20 mouse cellular contexts compared by ENCODE assay signal in genomic region chr7:112859887-112860286, GRCm38 (mm10).
DNase-seq lines count a peak whose midpoint lies in the region; ATAC-seq and TF ChIP-seq lines count a peak whose summit lies in the region.
"Had no signal": no experiment of that assay in that cellular context is flagged by ENCODE, and none has a peak within 500 bp of the region (broad histone marks: within the 10 kb centered on the region; RNA-seq: fewer than 3 reads in every experiment).

No protein-coding gene starts in this region.

- H3K27me3 ChIP-seq in CH12.LX (replicated peaks), result peaks cover 9% of the 10 kb centered on the region
- no peaks in the 10 kb centered on the region for H3K27me3 ChIP-seq in hindbrain, embryonic 14.5 days (ENCODE audit: control insufficient read depth, insufficient read depth, low read length)
- H3K27me3 ChIP-seq: embryonic facial prominence, embryonic 12.5 days; heart, embryonic 13.5 days; hindbrain, embryonic 13.5 days had no signal

- H3K79me2 ChIP-seq in CH12.LX (replicated peaks; ENCODE audit: control insufficient read depth, extremely low read depth, insufficient read depth, poor library complexity, severe bottlenecking), result no peaks in the 10 kb centered on the region

- dilution Hi-C loops in CH12.LX (cut with MboI; ENCODE audit: extremely low pct_ligation_motif_present, extremely low pct_unique_long_range_greater_than_20kb, low sequenced_read_pairs), result no loop called here

- H3K4me2 ChIP-seq in CH12.LX (ENCODE audit: insufficient read depth, low read depth, poor library complexity, severe bottlenecking), result no peak overlapping the region; the same call in 1 of the 2 replicates
- H3K4me2 ChIP-seq in hindbrain, embryonic 14.5 days (replicated peaks), result no peak overlapping the region
- H3K4me2 ChIP-seq: embryonic facial prominence, embryonic 12.5 days; heart, embryonic 13.5 days; hindbrain, embryonic 13.5 days had no signal

- TF ChIP-seq POLR2A in CH12.LX (IDR thresholded peaks at IDR 0.05; ENCODE audit: low read depth, low read length), result no peak

- WGBS in hindbrain, embryonic 14.5 days, result 93% methylated on average over 6 of the region's 6 CpGs

- no peak overlapping the region for H3K27ac ChIP-seq in CH12.LX (ENCODE audit: insufficient read depth, low read depth)
- H3K27ac ChIP-seq in hindbrain, embryonic 14.5 days, result no peak overlapping the region
- H3K27ac ChIP-seq in left cerebral cortex, adult 2 months, result no peak overlapping the region
- H3K27ac ChIP-seq: embryonic facial prominence, embryonic 12.5 days; heart, adult 2 months; heart, embryonic 13.5 days; hindbrain, embryonic 13.5 days had no signal

- peak; percentile 27 for DNase-seq in CD4-positive helper T cell, adult 2 months (ENCODE audit: low read depth, low spot score)
- DNase-seq in CH12.LX (ENCODE audit: extremely low read depth), result peak; percentile 63
- DNase-seq in hindbrain, embryonic 14.5 days (ENCODE audit: low spot score), result no peak
- DNase-seq in left cerebral cortex, adult 2 months (ENCODE audit: extremely low spot score in 1 of 2, low spot score in 2 of 2), result no peak
- no peak for DNase-seq in embryo, embryonic 11 days
- no peak for DNase-seq in cerebellum, postnatal 4 days (ENCODE audit: low spot score in 2 of 2)
- DNase-seq: adrenal gland, postnatal 10 days; cerebellum, adult 11-12 months; cerebellum, adult 9-11 months; cerebellum, postnatal 36 days; gastrocnemius, postnatal 10 days; heart, adult 2 months; heart, postnatal 4 days; kidney, adult 11 months had no signal

- H3K4me1 ChIP-seq in CH12.LX (ENCODE audit: control insufficient read depth in 1 of 2, insufficient read depth in 2 of 2), result peaks cover 0 to 10% of the 10 kb centered on the region in 2 experiments; a peak in 2 of 4 replicates
- peaks cover 13% of the 10 kb centered on the region for H3K4me1 ChIP-seq in hindbrain, embryonic 14.5 days (replicated peaks; ENCODE audit: control insufficient read depth, insufficient read depth, low read length)

- intact Hi-C loops in left cerebral cortex, adult 2 months (cut with DNase I), result no loop called here

- TF ChIP-seq RAD21 in CH12.LX (IDR thresholded peaks at IDR 0.05; ENCODE audit: low read depth, low read length), result no peak

- no peaks in the 10 kb centered on the region for H3K36me3 ChIP-seq in CH12.LX (replicated peaks in 1 of 2; ENCODE audit: control insufficient read depth in 1 of 2, insufficient read depth in 1 of 2, low read length in 1 of 2)
- peaks cover 11% of the 10 kb centered on the region; the same call in 1 of the 2 replicates for H3K36me3 ChIP-seq in hindbrain, embryonic 14.5 days (replicated peaks; ENCODE audit: control insufficient read depth, insufficient read depth)

- H3K9me3 ChIP-seq in CH12.LX (replicated peaks; ENCODE audit: low read length), result no peaks in the 10 kb centered on the region
- no peaks in the 10 kb centered on the region for H3K9me3 ChIP-seq in hindbrain, embryonic 14.5 days (ENCODE audit: control insufficient read depth, low read length)
- H3K9me3 ChIP-seq: embryonic facial prominence, embryonic 12.5 days; heart, embryonic 13.5 days; hindbrain, embryonic 13.5 days had no signal

- peak; percentile 82 to 94 for ATAC-seq in hematopoietic stem cell, adult 5-6 weeks (replicated peaks in 1 of 2; ENCODE audit: insufficient read depth in 1 of 2, low FRiP score in 2 of 2, low TSS enrichment in 1 of 2, low read depth in 1 of 2, poor library complexity in 2 of 2, severe bottlenecking in 2 of 2)
- peak; percentile 95 for ATAC-seq in megakaryocyte progenitor cell, adult 5-6 weeks (replicated peaks; ENCODE audit: poor library complexity)
- ATAC-seq in hindbrain, embryonic 14.5 days (ENCODE audit: low FRiP score), result no peak
- ATAC-seq: forebrain, embryonic 16.5 days had no signal

- TF ChIP-seq CTCF in CH12.LX (conservative IDR thresholded peaks at IDR 0.05 in 1 of 2, IDR thresholded peaks at IDR 0.05 in 1 of 2; ENCODE audit: low read depth in 2 of 2, low read length in 2 of 2), result no peak
- TF ChIP-seq CTCF in left cerebral cortex, adult 2 months (IDR thresholded peaks at IDR 0.05), result no peak

- H3K4me3 ChIP-seq in CH12.LX (replicated peaks in 1 of 3; ENCODE audit: low read depth in 2 of 3, low read length in 2 of 3, poor library complexity in 1 of 3), result no peak overlapping the region
- H3K4me3 ChIP-seq in hindbrain, embryonic 14.5 days (replicated peaks; ENCODE audit: low read length), result no peak overlapping the region
- no peak overlapping the region for H3K4me3 ChIP-seq in left cerebral cortex, adult 2 months
- H3K4me3 ChIP-seq: embryonic facial prominence, embryonic 12.5 days; heart, adult 2 months; heart, embryonic 13.5 days; hindbrain, embryonic 13.5 days had no signal

- in situ Hi-C loops in CH12.LX (cut with MboI; ENCODE audit: low pct_ligation_motif_present, low pct_unique_long_range_greater_than_20kb, low sequenced_read_pairs), result loop anchor here (10.0 kb wide), 1 partner anchor 455 kb away; no protein-coding TSS in a partner anchor

- 0 out of 2 replicates have a peak, but pooled peaks have one; percentile 11 for TF ChIP-seq EP300 in CH12.LX (IDR thresholded peaks at IDR 0.05; ENCODE audit: low read length)

- H3K9ac ChIP-seq in CH12.LX (ENCODE audit: insufficient read depth, low read depth), result no peak overlapping the region
- H3K9ac ChIP-seq in hindbrain, embryonic 14.5 days, result no peak overlapping the region
- H3K9ac ChIP-seq: embryonic facial prominence, embryonic 12.5 days; heart, embryonic 13.5 days; hindbrain, embryonic 13.5 days had no signal

TF ChIP-seq in CH12.LX, 34 proteins besides CTCF, POLR2A, EP300 and RAD21:
- TF ChIP-seq BHLHE40 (IDR thresholded peaks at IDR 0.05; ENCODE audit: low read depth, low read length) (peak; percentile 52), MAFK (IDR thresholded peaks at IDR 0.05; ENCODE audit: insufficient replicate concordance, low read length) (0 out of 2 replicates have a peak, but pooled peaks have one; percentile 43), ZNF384 (IDR thresholded peaks at IDR 0.05; ENCODE audit: low read depth, low read length) (no peak)

Comparison
In these comparisons a context has a peak if more than half of its experiments do, and no peak if none do; other contexts are left out.
1. DNase-seq: peak in CD4-positive helper T cell, adult 2 months (single experiment) and CH12.LX (single experiment); none in hindbrain, embryonic 14.5 days (single experiment), left cerebral cortex, adult 2 months (0 of 2), embryo, embryonic 11 days (single experiment) and cerebellum, postnatal 4 days (0 of 2).